Mouse (Mus musculus) 3T3-L1 (cell line): ENCODE measurements at regions not wholly inside any gene's neighbourhood (a gene's known extent, or its start where the extent isn't known, plus 50 kb on each side); places are given as distances from the start of the nearest gene placed in this dataset.

Experiments used
- DNase-seq: peaks from one replicate; pipeline ENCODE4 v3.0.0-alpha.2; 2015; ENCODE audit warnings: low read depth, low spot score

- DNase-seq = no peak
Observed at GRCm38 (mm10) chr8:36036271-36036670, 270.7 kb downstream of the Gm19410 start.

- no peak for DNase-seq
Observed at GRCm38 (mm10) chr8:36041222-36041864, 275.8 kb downstream of the Gm19410 start.

- DNase-seq = no peak
Observed at GRCm38 (mm10) chr8:36042594-36042993, 277.0 kb downstream of the Gm19410 start.
